Mouse (Mus musculus): ENCODE data around the gene Etv6. TPM values are rescaled to one million over a fixed set of nuclear protein-coding genes. Genes with fewer than 3 reads are reported as not detected.

Gene Etv6
- polyA plus RNA-seq, 1 experiment from 2014 or later: 13.8 TPM

DNA sequence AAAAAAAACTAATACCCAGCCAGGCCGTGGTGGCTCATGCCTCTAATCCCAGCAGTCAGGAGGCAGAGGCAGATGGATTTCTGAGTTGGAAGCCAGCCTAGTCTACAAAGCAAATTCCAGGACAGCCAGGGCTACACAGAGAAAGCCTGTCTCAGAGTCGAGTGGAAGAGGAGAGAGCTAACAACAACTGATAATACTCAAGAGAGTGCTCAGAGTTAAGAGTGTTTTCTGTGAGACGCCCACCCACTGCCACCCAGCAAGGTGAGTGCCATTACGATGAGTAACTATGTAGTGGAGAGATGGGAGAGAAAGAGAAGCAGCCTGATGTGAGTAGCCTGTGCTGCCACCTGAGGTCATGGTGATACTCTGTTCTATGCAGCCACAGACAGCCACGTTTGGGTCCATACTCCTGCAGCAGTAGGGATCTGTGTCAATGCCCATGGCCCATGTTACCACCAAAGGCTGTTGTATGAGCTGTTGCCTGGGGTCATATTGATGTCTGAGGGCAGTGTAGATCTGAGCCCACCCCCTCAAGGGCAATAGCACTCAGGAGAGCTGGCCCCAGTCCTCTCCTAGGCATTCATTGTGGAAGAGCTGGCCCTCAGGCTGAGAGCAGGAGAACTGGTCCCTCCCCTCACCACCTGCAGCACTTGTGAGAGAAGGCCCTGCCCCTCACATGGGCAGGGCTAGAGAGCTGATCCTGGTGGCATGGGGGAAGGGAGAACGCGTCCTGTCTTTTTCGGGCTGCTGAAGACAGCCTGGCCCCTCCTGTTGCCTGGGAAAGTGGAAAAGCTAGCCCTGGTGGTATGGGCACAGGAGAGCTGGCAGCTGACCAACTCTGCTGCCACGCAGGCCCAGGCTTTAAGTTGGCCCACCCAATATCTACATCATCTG lies 258.4 kb downstream of the Etv6 start:
- no peak overlapping the region for H3K4me3 ChIP-seq (replicated peaks)
- ATAC-seq (ENCODE audit: insufficient read depth, low FRiP score, low read depth): peak; percentile 83
- no peak overlapping the region for H3K4me2 ChIP-seq
- WGBS: 45% methylated on average over 9 of the region's 9 CpGs
- H3K9me3 ChIP-seq: no peaks in the 10 kb centered on the region
- no peak overlapping the region for H3K9ac ChIP-seq
- no peaks in the 10 kb centered on the region for H3K4me1 ChIP-seq
- H3K27me3 ChIP-seq (replicated peaks): no peaks in the 10 kb centered on the region
- no peaks in the 10 kb centered on the region for H3K36me3 ChIP-seq
- H3K27ac ChIP-seq: no peak overlapping the region

DNA sequence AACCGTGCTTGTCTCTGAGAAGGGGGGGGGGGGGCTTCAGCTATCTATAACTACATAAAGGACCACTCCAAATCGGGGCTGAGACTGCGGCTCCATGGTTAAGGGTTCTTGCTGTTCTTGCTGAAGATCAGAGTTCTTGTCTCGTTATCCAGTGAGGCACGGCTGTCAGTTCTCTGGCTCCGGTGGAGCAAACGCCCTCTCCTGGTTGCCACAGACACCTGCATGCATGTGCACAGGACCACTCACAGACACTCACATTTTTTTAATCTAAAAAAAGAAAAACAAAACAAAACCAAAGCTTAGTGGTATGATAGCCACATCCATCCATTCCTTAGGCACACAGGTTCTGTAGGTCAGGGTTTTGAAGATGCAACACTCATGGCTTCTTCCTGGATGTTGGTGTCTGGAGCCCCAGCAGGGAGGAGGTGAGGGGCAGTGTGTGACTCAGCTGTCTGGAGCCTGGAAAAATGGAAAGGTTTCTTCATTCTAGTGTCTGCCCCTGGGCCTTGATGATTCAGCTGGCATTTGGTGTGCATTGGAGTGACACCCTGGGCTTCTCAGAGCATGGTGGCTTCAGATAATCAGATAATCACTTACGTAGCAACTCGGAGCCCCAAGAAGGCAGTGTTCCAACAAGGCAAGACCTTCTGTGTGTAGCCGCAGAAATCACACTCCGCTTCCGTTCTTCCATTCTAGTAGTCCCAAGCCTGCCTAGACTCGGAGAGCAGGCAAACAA lies 262.6 kb downstream of the Etv6 start:
- no peak overlapping the region for H3K27ac ChIP-seq
- H3K9ac ChIP-seq: no peak overlapping the region
- no peaks in the 10 kb centered on the region for H3K36me3 ChIP-seq
- no peak for ATAC-seq (ENCODE audit: insufficient read depth, low FRiP score, low read depth)
- WGBS: 75% methylated on average over 13 of the region's 13 CpGs
- H3K4me3 ChIP-seq (replicated peaks): no peak overlapping the region
- no peaks in the 10 kb centered on the region for H3K4me1 ChIP-seq
- no peaks in the 10 kb centered on the region for H3K9me3 ChIP-seq
- no peak overlapping the region for H3K4me2 ChIP-seq
- H3K27me3 ChIP-seq (replicated peaks): no peaks in the 10 kb centered on the region

DNA sequence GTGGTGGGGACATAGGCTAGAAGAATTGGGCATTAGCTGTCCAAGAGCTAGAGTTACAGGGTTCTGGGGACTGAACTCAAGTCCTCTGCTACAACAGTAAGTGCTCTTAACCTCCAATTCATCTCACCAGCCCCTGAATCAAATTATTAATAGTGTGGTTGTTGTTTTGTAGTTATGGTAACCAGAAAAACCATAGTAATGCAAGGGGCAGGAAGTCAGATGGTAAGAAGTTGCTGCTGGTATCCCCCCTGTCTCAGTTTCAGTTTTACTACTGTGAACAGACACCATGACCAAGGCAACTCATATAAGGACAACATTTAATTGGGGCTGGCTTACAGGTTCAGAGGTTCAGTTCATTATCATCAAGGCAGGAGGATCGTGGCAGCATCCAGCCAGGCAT lies 266.5 kb downstream of the Etv6 start:
- Histone ChIP-seq H3K27me3 (replicated peaks) (no peaks in the 10 kb centered on the region), H3K4me2 (no peak overlapping the region), H3K27ac (no peak overlapping the region), H3K9me3 (no peaks in the 10 kb centered on the region), H3K9ac (no peak overlapping the region), H3K4me3 (replicated peaks) (no peak overlapping the region), H3K36me3 (no peaks in the 10 kb centered on the region), H3K4me1 (no peaks in the 10 kb centered on the region)
- 85% methylated on average over 1 of the region's 1 CpGs for WGBS
- no peak for ATAC-seq (ENCODE audit: insufficient read depth, low FRiP score, low read depth)

DNA sequence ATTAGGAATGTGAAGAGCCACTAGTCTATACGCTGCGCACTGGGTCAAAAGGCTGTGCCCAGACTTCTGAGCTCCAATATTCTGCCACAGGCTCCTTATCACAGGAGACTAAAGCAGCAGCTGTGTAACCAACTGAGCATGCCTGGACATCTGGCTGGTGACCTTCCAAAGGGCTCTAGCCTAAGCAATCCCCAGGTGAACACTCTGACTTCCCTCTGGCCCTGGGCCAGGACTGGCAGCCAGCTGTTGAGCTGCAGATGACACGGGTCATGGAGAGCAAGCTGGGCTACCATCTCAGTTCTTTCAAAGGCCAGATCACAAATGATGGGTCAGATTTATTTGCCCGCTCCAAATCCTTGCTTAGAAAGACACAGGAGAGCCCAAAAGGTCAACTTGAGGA lies 275.8 kb downstream of the Etv6 start:
- Histone ChIP-seq H3K36me3 (no peaks in the 10 kb centered on the region), H3K4me3 (replicated peaks) (no peak overlapping the region)

DNA sequence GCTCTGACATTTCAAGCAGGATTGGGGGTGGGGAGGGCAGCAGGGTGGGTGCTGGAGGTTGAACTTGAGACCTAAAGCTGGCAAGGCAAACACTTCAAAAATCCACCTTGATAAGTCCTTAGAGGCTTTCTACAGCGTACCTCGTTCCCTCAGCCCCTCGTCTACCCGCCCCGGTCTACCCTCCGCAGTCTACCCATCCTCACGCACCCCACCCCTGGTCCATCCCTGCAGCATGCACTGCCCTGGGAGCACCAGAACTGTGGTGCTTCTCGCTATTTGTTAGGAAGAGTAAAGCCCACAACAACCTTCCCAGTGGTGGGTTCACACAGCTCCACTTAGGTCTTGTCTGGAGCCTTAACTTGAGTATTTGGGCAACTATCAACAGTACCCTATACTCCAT lies 277.1 kb downstream of the Etv6 start:
- no peak for ATAC-seq (ENCODE audit: insufficient read depth, low FRiP score, low read depth)
- Histone ChIP-seq H3K27me3 (replicated peaks) (no peaks in the 10 kb centered on the region), H3K36me3 (no peaks in the 10 kb centered on the region), H3K4me1 (no peaks in the 10 kb centered on the region), H3K9ac (no peak overlapping the region), H3K9me3 (no peaks in the 10 kb centered on the region), H3K27ac (no peak overlapping the region), H3K4me2 (no peak overlapping the region), H3K4me3 (replicated peaks) (no peak overlapping the region)
- 91% methylated on average over 8 of the region's 8 CpGs for WGBS

More for the DNA sequence above, 275.8 kb downstream of the Etv6 start:
- no peaks in the 10 kb centered on the region for H3K4me1 ChIP-seq
- 82% methylated on average over 4 of the region's 4 CpGs for WGBS
- H3K9ac ChIP-seq: no peak overlapping the region
- ATAC-seq (ENCODE audit: insufficient read depth, low FRiP score, low read depth): no peak; the same call in 1 of the 2 replicates
- no peaks in the 10 kb centered on the region for H3K9me3 ChIP-seq
- no peaks in the 10 kb centered on the region for H3K27me3 ChIP-seq (replicated peaks)
- no peak overlapping the region for H3K27ac ChIP-seq
- no peak overlapping the region for H3K4me2 ChIP-seq

DNA sequence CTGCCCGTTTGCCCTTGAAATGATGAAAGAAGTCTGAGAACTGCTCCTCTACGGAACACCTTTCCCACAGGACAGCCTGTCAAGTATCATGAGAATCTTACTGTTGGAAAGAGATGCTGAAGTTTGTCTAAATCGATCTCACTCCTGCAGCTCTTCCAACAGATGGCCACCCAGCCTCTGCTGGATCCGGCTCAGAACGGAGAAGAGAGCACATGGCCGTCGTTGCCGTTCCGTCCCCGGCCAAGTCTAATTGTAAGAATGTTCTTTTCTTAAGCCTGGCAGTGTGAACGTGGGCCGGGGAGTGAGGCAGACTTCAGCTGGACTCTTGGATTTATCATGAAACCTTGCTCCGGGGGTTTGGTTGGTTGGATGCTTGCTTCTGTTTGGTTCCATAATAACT lies 281.9 kb downstream of the Etv6 start:
- no peaks in the 10 kb centered on the region for H3K36me3 ChIP-seq
- 88% methylated on average over 13 of the region's 13 CpGs for WGBS
- H3K27ac ChIP-seq: no peak overlapping the region
- H3K27me3 ChIP-seq (replicated peaks): no peaks in the 10 kb centered on the region
- ATAC-seq (ENCODE audit: insufficient read depth, low FRiP score, low read depth): no peak
- H3K9ac ChIP-seq: no peak overlapping the region
- H3K4me3 ChIP-seq (replicated peaks): no peak overlapping the region
- H3K4me1 ChIP-seq: no peaks in the 10 kb centered on the region
- no peak overlapping the region for H3K4me2 ChIP-seq
- H3K9me3 ChIP-seq: no peaks in the 10 kb centered on the region

Other genes with a start within 250 kb of the Etv6 start
- not detected in 2 replicates for gene Kap, start 181.9 kb upstream of the Etv6 start, polyA plus RNA-seq (2015; fragmentation: Nextera tagmentation; extraction: Ambion mirVana)